Mouse (Mus musculus) spleen, adult 2 months (tissue): ENCODE data around the gene Xpnpep3.

Experiments
- CTCF ChIP-seq: fragments of 200-500 bp; IDR thresholded peaks from 2 replicates; pipeline ENCODE4 v1.5.1; 2011; ENCODE audit warnings: mild to moderate bottlenecking, inconsistent platforms; ENCODE audit not compliant: insufficient read depth, insufficient read length, insufficient replicate concordance; ENCODE audit errors: extremely low read depth
- POLR2A ChIP-seq: fragments of 200-500 bp; IDR thresholded peaks from 2 replicates; pipeline ENCODE4 v1.6.1; 2011; ENCODE audit warnings: low read depth, low read length, inconsistent platforms

- TF ChIP-seq CTCF (no peak), POLR2A (no peak)
Measured at GRCm38 (mm10) chr15:81427947-81428346, 28.0 kb downstream of the Xpnpep3 start.
